Mouse (Mus musculus) heart, embryonic 14.5 days (tissue): ENCODE measurements around the gene Zfp839. TPM values are rescaled to one million over a fixed set of nuclear protein-coding genes. Genes with fewer than 3 reads are reported as not detected.
A peak's percentile ranks its signal among the peaks of the same experiment; 100 is the strongest.

ENCODE experiments used
- ATAC-seq: fragments of 200-750 bp; cut with Nextera tagmentation; 2 replicates; pipeline ENCODE4 v1.8.0; 2017; ENCODE audit warnings: low read depth, moderate TSS enrichment; ENCODE audit not compliant: insufficient number of reproducible peaks, insufficient read depth, low FRiP score
- H3K27ac ChIP-seq, 2 experiments: fragments of 200-500 bp in 1 of 2; fragments of 300-500 bp in 1 of 2; sonication (generic) in 1 of 2; replicated peaks in 1 of 2; 2 replicates each; pipeline ENCODE4 v1.5.1; 2012 to 2014; ENCODE audit warnings: low read depth in 2 of 2, low read length in 2 of 2, control low read depth in 1 of 2, mild to moderate bottlenecking in 1 of 2, mixed read lengths in 1 of 2; ENCODE audit not compliant: control insufficient read depth in 1 of 2, insufficient read depth in 1 of 2
- H3K27me3 ChIP-seq: fragments of 300-500 bp; sonication (generic); 2 replicates; pipeline ENCODE4 v1.6.1; 2014; ENCODE audit warnings: mild to moderate bottlenecking, low read length, control low read depth; ENCODE audit not compliant: control insufficient read depth, insufficient read depth
- H3K36me3 ChIP-seq: fragments of 300-500 bp; sonication (generic); 2 replicates; pipeline ENCODE4 v1.6.1; 2014; ENCODE audit warnings: mild to moderate bottlenecking, control low read depth, low read length, mixed read lengths; ENCODE audit not compliant: control insufficient read depth, insufficient read depth
- H3K4me1 ChIP-seq, 2 experiments: fragments of 200-500 bp in 1 of 2; fragments of 300-500 bp in 1 of 2; sonication (generic) in 1 of 2; 2 replicates each; pipeline ENCODE4 v1.6.1; 2012 to 2014; ENCODE audit warnings: low read length in 2 of 2, control low read depth in 1 of 2, mixed read lengths in 1 of 2; ENCODE audit not compliant: control insufficient read depth in 2 of 2, insufficient read depth in 2 of 2
- H3K4me2 ChIP-seq: fragments of 300-500 bp; sonication (generic); 2 replicates; pipeline ENCODE4 v1.6.1; 2014; ENCODE audit warnings: mild to moderate bottlenecking, low read length
- H3K4me3 ChIP-seq, 2 experiments: fragments of 200-500 bp in 1 of 2; fragments of 300-500 bp in 1 of 2; sonication (generic) in 1 of 2; 2 replicates each; pipeline ENCODE4 v1.5.1; 2012 to 2014; ENCODE audit warnings: low read length in 2 of 2, mild to moderate bottlenecking in 2 of 2, control low read depth in 1 of 2, low read depth in 1 of 2, moderate library complexity in 1 of 2; ENCODE audit not compliant: control insufficient read depth in 1 of 2, insufficient read depth in 1 of 2
- H3K9ac ChIP-seq: fragments of 300-500 bp; sonication (generic); 2 replicates; pipeline ENCODE4 v1.6.1; 2014; ENCODE audit warnings: mild to moderate bottlenecking, low read length
- H3K9me3 ChIP-seq: fragments of 300-500 bp; sonication (generic); 2 replicates; pipeline ENCODE4 v1.6.1; 2016; ENCODE audit warnings: low read length, control low read depth; ENCODE audit not compliant: control insufficient read depth
- WGBS: fragments of 180-500 bp; shearing (Covaris S2); extraction: QIAGEN DNeasy Blood & Tissue Kit; methylation state at CpG from one replicate; pipeline ENCODE4 v1.1.7; 2014; 5-methylcytosine and 5-hydroxymethylcytosine counted together
- polyA plus RNA-seq: library from polyadenylated mRNA; unstranded; fragments of >200 nt; fragmentation: Nextera tagmentation; extraction: Ambion mirVana; gene quantifications from 2 replicates; pipeline ENCODE4 v1.2.1, GENCODE M21; 2014

Gene Zfp839
- polyA plus RNA-seq, 1 experiment from 2014 or later, result 4.6 TPM

GRCm38 (mm10) chr12:110888106-110888505 lies 38.1 kb downstream of the Zfp839 start:
- no peak for ATAC-seq
- WGBS, result 31% methylated on average over 12 of the region's 12 CpGs
- peak overlapping the region in 1 of 2 experiments; percentile 80; a peak in 1 of 4 replicates for H3K27ac ChIP-seq

GRCm38 (mm10) chr12:110888606-110889005 lies 38.6 kb downstream of the Zfp839 start:
- Histone ChIP-seq H3K4me2 (peak overlapping the region; percentile 97), H3K27ac (peak overlapping the region in 1 of 2 experiments; percentile 80; a peak in 2 of 4 replicates), H3K9ac (peak overlapping the region; percentile 86), H3K27me3 (no peaks in the 10 kb centered on the region), H3K9me3 (no peaks in the 10 kb centered on the region), H3K4me1 (peaks cover 2 to 13% of the 10 kb centered on the region in 2 experiments), H3K4me3 (peak overlapping the region; percentile 72 to 85), H3K36me3 (peaks cover 2% of the 10 kb centered on the region; the same call in 1 of the 2 replicates)
- ATAC-seq, result no peak
- under 1% methylated on average over 25 of the region's 25 CpGs for WGBS

More at GRCm38 (mm10) chr12:110888106-110888505, 38.1 kb downstream of the Zfp839 start:
- Histone ChIP-seq H3K36me3 (peaks cover 6% of the 10 kb centered on the region), H3K4me1 (peaks cover 2 to 13% of the 10 kb centered on the region in 2 experiments), H3K27me3 (no peaks in the 10 kb centered on the region), H3K9ac (peak overlapping the region; percentile 86), H3K9me3 (no peaks in the 10 kb centered on the region), H3K4me3 (peak overlapping the region; percentile 72 to 85), H3K4me2 (peak overlapping the region; percentile 97)

- whole genome bisulfite sequencing, result under 1% methylated on average over 74 of the region's 74 CpGs
- H3K4me3 ChIP-seq, result peak within 1 kb of the TSS; percentile 72 to 85
- H3K27me3 ChIP-seq, result no peaks in the 10 kb centered on the region
- H3K27ac ChIP-seq, result peak within 1 kb of the TSS; percentile 68 to 80
- ATAC-seq, result peak; percentile 99
- H3K4me2 ChIP-seq, result peak within 1 kb of the TSS; percentile 97
- H3K9ac ChIP-seq, result peak within 1 kb of the TSS; percentile 86
- no peaks in the 10 kb centered on the region for H3K36me3 ChIP-seq
- no peaks in the 10 kb centered on the region for H3K9me3 ChIP-seq
- H3K4me1 ChIP-seq, result peaks cover 2 to 13% of the 10 kb centered on the region in 2 experiments
Measured at GRCm38 (mm10) chr12:110889036-110890020, 39.3 kb downstream of the Zfp839 start, which contains the start of the genes Cinp and Tecpr2. Cinp (minus strand) TSS chr12:110889145. Tecpr2 (plus strand) TSS chr12:110889264.

- no peak for ATAC-seq
- Histone ChIP-seq H3K4me1 (peaks cover 2 to 13% of the 10 kb centered on the region in 2 experiments), H3K9ac (no peak overlapping the region), H3K27ac (no peak overlapping the region), H3K27me3 (no peaks in the 10 kb centered on the region), H3K4me3 (no peak overlapping the region), H3K9me3 (no peaks in the 10 kb centered on the region), H3K4me2 (no peak overlapping the region), H3K36me3 (peaks cover 4% of the 10 kb centered on the region; the same call in 1 of the 2 replicates)
- 90% methylated on average over 1 of the region's 1 CpGs for WGBS
Measured at GRCm38 (mm10) chr12:110891887-110892286, 41.8 kb downstream of the Zfp839 start.

GRCm38 (mm10) chr12:110902106-110902505 lies 52.1 kb downstream of the Zfp839 start:
- ATAC-seq, result no peak
- 77% methylated on average over 4 of the region's 4 CpGs for WGBS

GRCm38 (mm10) chr12:110903536-110903935 lies 53.5 kb downstream of the Zfp839 start:
- WGBS, result 88% methylated on average over 2 of the region's 2 CpGs
- ATAC-seq, result no peak
- Histone ChIP-seq H3K27me3 (no peaks in the 10 kb centered on the region), H3K27ac (no peak overlapping the region), H3K9me3 (no peaks in the 10 kb centered on the region), H3K36me3 (no peaks in the 10 kb centered on the region), H3K4me3 (no peak overlapping the region), H3K4me1 (no peaks in the 10 kb centered on the region), H3K9ac (no peak overlapping the region), H3K4me2 (no peak overlapping the region)

More at GRCm38 (mm10) chr12:110902106-110902505, 52.1 kb downstream of the Zfp839 start:
- Histone ChIP-seq H3K4me3 (no peak overlapping the region), H3K27ac (no peak overlapping the region), H3K27me3 (no peaks in the 10 kb centered on the region), H3K4me2 (no peak overlapping the region), H3K4me1 (no peaks in the 10 kb centered on the region), H3K9ac (no peak overlapping the region), H3K9me3 (no peaks in the 10 kb centered on the region), H3K36me3 (peaks cover 4% of the 10 kb centered on the region; the same call in 1 of the 2 replicates)

GRCm38 (mm10) chr12:110907845-110908244 lies 57.8 kb downstream of the Zfp839 start:
- Histone ChIP-seq H3K9ac (no peak overlapping the region), H3K4me1 (no peaks in the 10 kb centered on the region), H3K9me3 (no peaks in the 10 kb centered on the region), H3K27me3 (no peaks in the 10 kb centered on the region), H3K4me3 (no peak overlapping the region), H3K36me3 (no peaks in the 10 kb centered on the region), H3K4me2 (no peak overlapping the region), H3K27ac (no peak overlapping the region)
- ATAC-seq, result no peak
- 70% methylated on average over 3 of the region's 3 CpGs for WGBS
